Mouse (Mus musculus) hindbrain, embryonic 13.5 days (tissue): ENCODE measurements around the gene Etv2. TPM values are rescaled to one million over a fixed set of nuclear protein-coding genes. Genes with fewer than 3 reads are reported as not detected.
A peak's percentile ranks its signal among the peaks of the same experiment; 100 is the strongest.

Experiments
- ATAC-seq: fragments of 200-750 bp; cut with Nextera tagmentation; 2 replicates; pipeline ENCODE4 v1.8.0; 2017; ENCODE audit warnings: moderate TSS enrichment; ENCODE audit not compliant: low FRiP score
- H3K27ac ChIP-seq: fragments of 300-500 bp; sonication (generic); 2 replicates; pipeline ENCODE4 v1.5.1; 2015; ENCODE audit warnings: inconsistent platforms, mild to moderate bottlenecking, moderate library complexity
- H3K27me3 ChIP-seq: fragments of 300-500 bp; sonication (generic); 2 replicates; pipeline ENCODE4 v1.6.1; 2015; ENCODE audit warnings: mild to moderate bottlenecking, inconsistent platforms
- H3K36me3 ChIP-seq: fragments of 300-500 bp; sonication (generic); 2 replicates; pipeline ENCODE4 v1.6.1; 2015; ENCODE audit warnings: mild to moderate bottlenecking, inconsistent platforms
- H3K4me1 ChIP-seq: fragments of 300-500 bp; sonication (generic); replicated peaks from 2 replicates; pipeline ENCODE4 v1.6.1; 2015; ENCODE audit warnings: inconsistent platforms
- H3K4me2 ChIP-seq: fragments of 300-500 bp; sonication (generic); 2 replicates; pipeline ENCODE4 v1.6.1; 2015; ENCODE audit warnings: inconsistent platforms, mild to moderate bottlenecking, moderate library complexity
- H3K4me3 ChIP-seq: fragments of 300-500 bp; sonication (generic); 2 replicates; pipeline ENCODE4 v1.5.1; 2015; ENCODE audit warnings: mild to moderate bottlenecking, inconsistent platforms
- H3K9ac ChIP-seq: fragments of 300-500 bp; sonication (generic); 2 replicates; pipeline ENCODE4 v1.6.1; 2015; ENCODE audit warnings: mild to moderate bottlenecking, inconsistent platforms
- H3K9me3 ChIP-seq: fragments of 300-500 bp; sonication (generic); 2 replicates; pipeline ENCODE4 v1.6.1; 2016; ENCODE audit warnings: inconsistent platforms
- WGBS: fragments of 180-500 bp; shearing (Covaris S2); methylation state at CpG from one replicate; pipeline ENCODE4 v1.1.7; 2015; 5-methylcytosine and 5-hydroxymethylcytosine counted together
- polyA plus RNA-seq: library from polyadenylated mRNA; unstranded; fragments of >200 nt; fragmentation: Nextera tagmentation; extraction: Ambion mirVana; gene quantifications from 2 replicates; pipeline ENCODE4 v1.2.1, GENCODE M21; 2015

Etv2 gene
- not detected in 2 replicates for polyA plus RNA-seq

- Histone ChIP-seq H3K9ac (no peak within 1 kb of the TSS), H3K4me3 (peak within 1 kb of the TSS; percentile 22), H3K36me3 (peaks cover 11% of the 10 kb centered on the region), H3K4me2 (no peak within 1 kb of the TSS), H3K4me1 (peaks cover 5% of the 10 kb centered on the region), H3K27me3 (peaks cover 89% of the 10 kb centered on the region), H3K9me3 (no peaks in the 10 kb centered on the region), H3K27ac (no peak within 1 kb of the TSS)
- WGBS, result 2% methylated on average over 5 of the region's 5 CpGs
- no peak for ATAC-seq
These were observed at the start of gene Etv2 for GRCm38 (mm10) chr7:30635752-30636151. TSS of gene Etv2 (minus strand) at chr7:30635852.

- no peak for ATAC-seq
- Histone ChIP-seq H3K9ac (no peak overlapping the region), H3K27ac (no peak overlapping the region), H3K36me3 (no peaks in the 10 kb centered on the region), H3K4me1 (no peaks in the 10 kb centered on the region), H3K9me3 (no peaks in the 10 kb centered on the region), H3K4me2 (no peak overlapping the region), H3K4me3 (no peak overlapping the region), H3K27me3 (peaks cover 27% of the 10 kb centered on the region)
- 86% methylated on average over 2 of the region's 2 CpGs for WGBS
These were observed 47.8 kb upstream of the Etv2 start for GRCm38 (mm10) chr7:30683425-30683824.

DNA sequence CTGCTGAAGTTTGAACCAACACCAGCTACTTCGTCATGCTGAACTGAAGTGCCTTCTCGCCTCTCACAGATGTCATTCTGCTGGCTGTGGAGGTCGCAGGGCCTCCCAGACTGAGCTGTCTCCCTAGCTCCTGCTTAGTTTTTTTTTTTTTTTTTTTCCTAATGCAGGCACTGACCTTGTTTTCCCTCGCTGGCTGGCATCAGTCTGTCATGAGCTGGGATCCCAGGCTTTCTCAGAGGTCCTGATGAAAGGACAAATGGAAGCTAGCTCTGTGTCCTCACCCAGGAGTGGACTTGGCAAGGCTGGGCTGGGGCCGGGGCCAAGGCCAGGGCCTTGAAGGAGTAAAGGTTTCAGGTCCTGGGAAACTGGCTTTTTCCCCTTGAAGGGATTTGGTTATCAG lies 46.2 kb upstream of the Etv2 start:
- H3K9me3 ChIP-seq, result no peaks in the 10 kb centered on the region
- peaks cover 12% of the 10 kb centered on the region for H3K27me3 ChIP-seq
- H3K27ac ChIP-seq, result no peak overlapping the region
- H3K9ac ChIP-seq, result no peak overlapping the region
- H3K4me2 ChIP-seq, result no peak overlapping the region
- no peak for ATAC-seq
- no peak overlapping the region for H3K4me3 ChIP-seq
- no peaks in the 10 kb centered on the region for H3K4me1 ChIP-seq
- WGBS, result 73% methylated on average over 5 of the region's 5 CpGs
- H3K36me3 ChIP-seq, result no peaks in the 10 kb centered on the region

DNA sequence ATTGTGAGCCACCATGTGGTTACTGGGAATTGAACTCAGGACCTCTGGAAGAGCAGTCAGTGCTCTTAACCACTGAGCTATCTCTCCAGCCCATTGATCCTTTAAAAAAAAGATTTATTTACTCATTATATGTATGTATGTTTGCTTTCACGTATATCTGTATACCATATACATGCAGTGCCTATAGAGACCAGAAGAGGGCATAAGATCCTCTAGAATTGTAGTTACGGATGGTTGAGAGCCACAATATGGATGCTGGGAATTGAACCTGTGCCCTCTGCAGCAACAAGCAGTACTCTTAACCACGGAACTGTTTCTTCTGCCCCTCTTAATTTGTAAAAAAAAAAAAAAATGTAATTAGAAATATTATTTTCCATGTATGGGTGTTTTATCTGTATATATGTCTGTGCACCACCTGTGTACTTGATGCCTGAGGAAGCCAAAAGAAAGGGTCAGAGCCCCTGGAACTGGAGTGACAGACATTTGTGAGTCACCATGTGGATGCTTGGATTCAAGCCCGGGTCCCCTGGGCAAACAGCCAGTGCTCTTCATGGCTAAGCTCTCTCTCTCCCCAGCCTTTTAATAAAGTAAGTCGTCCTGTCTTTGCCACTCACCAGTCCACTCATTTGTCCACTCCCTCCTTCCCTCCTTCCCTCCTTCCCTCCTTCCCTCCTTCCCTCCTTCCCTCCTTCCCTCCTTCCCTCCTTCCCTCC lies 42.8 kb upstream of the Etv2 start:
- H3K27me3 ChIP-seq, result peaks cover 11% of the 10 kb centered on the region
- no peak overlapping the region for H3K4me3 ChIP-seq
- no peaks in the 10 kb centered on the region for H3K36me3 ChIP-seq
- no peak overlapping the region for H3K27ac ChIP-seq
- H3K4me1 ChIP-seq, result no peaks in the 10 kb centered on the region
- no peaks in the 10 kb centered on the region for H3K9me3 ChIP-seq
- no peak overlapping the region for H3K4me2 ChIP-seq
- WGBS, result 72% methylated on average over 5 of the region's 5 CpGs
- H3K9ac ChIP-seq, result no peak overlapping the region
- ATAC-seq, result no peak

GRCm38 (mm10) chr7:30671480-30671879 lies 35.8 kb upstream of the Etv2 start, which contains the start of gene Pmis2:
TSS of gene Pmis2 (minus strand) at chr7:30671605.
- Histone ChIP-seq H3K27me3 (peaks cover 8% of the 10 kb centered on the region; the same call in 1 of the 2 replicates), H3K9ac (no peak within 1 kb of the TSS), H3K4me1 (no peaks in the 10 kb centered on the region), H3K4me3 (no peak within 1 kb of the TSS), H3K27ac (no peak within 1 kb of the TSS), H3K36me3 (no peaks in the 10 kb centered on the region), H3K4me2 (no peak within 1 kb of the TSS), H3K9me3 (no peaks in the 10 kb centered on the region)
- no peak for ATAC-seq
- 76% methylated on average over 9 of the region's 9 CpGs for WGBS

DNA sequence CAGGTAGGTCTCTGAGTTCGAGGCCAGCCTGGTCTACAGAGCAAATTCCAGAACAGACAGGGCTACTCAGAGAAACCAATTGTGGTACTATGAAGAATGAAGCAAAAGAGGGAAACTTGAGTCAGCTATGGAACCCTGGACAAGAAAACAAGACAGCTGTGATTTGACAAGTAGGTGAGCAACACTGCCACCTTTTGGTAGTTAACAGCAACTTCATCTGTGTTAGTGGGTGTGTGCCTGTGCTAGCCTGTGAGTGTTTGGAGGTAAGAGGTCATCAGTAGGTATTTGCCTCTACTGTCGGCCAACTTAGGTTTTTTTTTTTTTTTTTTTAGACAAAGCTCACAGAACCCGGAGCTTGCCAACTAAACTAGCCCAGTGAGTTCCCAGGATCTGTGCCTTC lies 33.6 kb upstream of the Etv2 start:
- Histone ChIP-seq H3K4me3 (no peak overlapping the region), H3K4me1 (peaks cover 11% of the 10 kb centered on the region), H3K27me3 (peaks cover 4% of the 10 kb centered on the region; the same call in 1 of the 2 replicates), H3K4me2 (no peak overlapping the region), H3K9ac (no peak overlapping the region), H3K27ac (no peak overlapping the region), H3K36me3 (no peaks in the 10 kb centered on the region), H3K9me3 (no peaks in the 10 kb centered on the region)
- ATAC-seq, result no peak
- WGBS, result 41% methylated on average over 3 of the region's 3 CpGs

GRCm38 (mm10) chr7:30665321-30665720 lies 29.7 kb upstream of the Etv2 start:
- peak overlapping the region; percentile 74 for H3K9ac ChIP-seq
- H3K4me1 ChIP-seq, result peaks cover 14% of the 10 kb centered on the region
- H3K27me3 ChIP-seq, result peaks cover 4% of the 10 kb centered on the region; the same call in 1 of the 2 replicates
- H3K9me3 ChIP-seq, result no peaks in the 10 kb centered on the region
- ATAC-seq, result peak; percentile 74
- peak overlapping the region; percentile 63 for H3K4me3 ChIP-seq
- peaks cover 14% of the 10 kb centered on the region for H3K36me3 ChIP-seq
- H3K27ac ChIP-seq, result peak overlapping the region; percentile 84
- H3K4me2 ChIP-seq, result peak overlapping the region; percentile 78
- WGBS, result 4% methylated on average over 11 of the region's 11 CpGs

DNA sequence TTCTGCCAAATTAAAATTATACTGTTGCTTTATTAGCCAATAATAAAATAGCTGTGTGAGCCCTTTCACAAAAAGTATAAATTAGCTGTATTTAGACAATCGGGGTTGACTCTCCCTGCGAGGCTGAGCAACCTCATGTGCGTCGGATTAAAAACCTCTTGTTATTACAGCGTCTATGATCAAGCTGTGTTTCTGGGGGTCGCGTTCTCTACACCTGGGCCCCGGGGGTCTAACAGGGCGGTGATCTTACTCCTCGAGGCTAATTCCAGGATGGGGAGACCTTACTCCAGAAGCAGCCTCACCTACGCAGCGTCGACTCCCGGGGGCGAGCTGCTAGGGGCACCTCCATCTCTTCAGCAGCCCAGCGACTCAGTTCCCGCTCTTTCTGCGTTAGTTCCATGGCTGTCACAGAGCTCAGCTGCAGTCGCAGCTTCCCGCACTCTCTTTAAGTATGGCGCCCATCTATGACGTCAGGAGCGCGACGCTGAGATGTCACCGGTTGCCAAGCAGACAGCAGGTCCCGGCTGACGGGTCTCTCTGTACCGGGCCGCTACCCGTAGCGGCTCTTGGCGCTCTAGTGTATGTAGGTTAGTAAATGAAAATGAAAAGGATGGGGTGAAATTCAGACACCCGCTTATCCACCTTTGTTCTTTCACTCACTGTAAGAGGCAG lies 29.0 kb upstream of the Etv2 start, which contains the start of gene Haus5:
Gene Haus5, minus strand, starts transcription at position 466 of the 672 bp plus-strand sequence.
- H3K4me1 ChIP-seq, result peaks cover 14% of the 10 kb centered on the region
- H3K4me2 ChIP-seq, result peak within 1 kb of the TSS; percentile 78
- peaks cover 4% of the 10 kb centered on the region; the same call in 1 of the 2 replicates for H3K27me3 ChIP-seq
- peak; percentile 96 for ATAC-seq
- 1% methylated on average over 34 of the region's 34 CpGs for WGBS
- H3K9ac ChIP-seq, result peak within 1 kb of the TSS; percentile 74
- H3K27ac ChIP-seq, result peak within 1 kb of the TSS; percentile 84
- H3K4me3 ChIP-seq, result peak within 1 kb of the TSS; percentile 63
- H3K9me3 ChIP-seq, result no peaks in the 10 kb centered on the region
- H3K36me3 ChIP-seq, result peaks cover 20% of the 10 kb centered on the region

GRCm38 (mm10) chr7:30649591-30650540 lies 14.2 kb upstream of the Etv2 start, which contains the start of gene Rbm42:
TSS of gene Rbm42 (minus strand) at chr7:30650317.
- peak; percentile 99 for ATAC-seq
- WGBS, result 1% methylated on average over 59 of the region's 59 CpGs
- H3K36me3 ChIP-seq, result peaks cover 51% of the 10 kb centered on the region

GRCm38 (mm10) chr7:30639083-30639482 lies 3.4 kb upstream of the Etv2 start:
- Histone ChIP-seq H3K4me1 (peaks cover 5% of the 10 kb centered on the region), H3K36me3 (peaks cover 44% of the 10 kb centered on the region), H3K9me3 (no peaks in the 10 kb centered on the region), H3K4me2 (no peak overlapping the region), H3K27ac (no peak overlapping the region), H3K9ac (no peak overlapping the region), H3K4me3 (no peak overlapping the region), H3K27me3 (peaks cover 57% of the 10 kb centered on the region)
- no peak for ATAC-seq
- 21% methylated on average over 4 of the region's 4 CpGs for WGBS

More at GRCm38 (mm10) chr7:30649591-30650540, 14.2 kb upstream of the Etv2 start, which contains the start of gene Rbm42:
- H3K9ac ChIP-seq, result peak within 1 kb of the TSS; percentile 96
- peak within 1 kb of the TSS; percentile 85 for H3K27ac ChIP-seq
- H3K9me3 ChIP-seq, result no peaks in the 10 kb centered on the region
- H3K27me3 ChIP-seq, result no peaks in the 10 kb centered on the region
- H3K4me3 ChIP-seq, result peak within 1 kb of the TSS; percentile 91
- peak within 1 kb of the TSS; percentile 92 for H3K4me2 ChIP-seq
- peaks cover 19% of the 10 kb centered on the region for H3K4me1 ChIP-seq

- peaks cover 5% of the 10 kb centered on the region for H3K4me1 ChIP-seq
- H3K27me3 ChIP-seq, result peaks cover 83% of the 10 kb centered on the region
- ATAC-seq, result no peak
- WGBS, result 32% methylated on average over 11 of the region's 11 CpGs
- H3K4me3 ChIP-seq, result no peak overlapping the region
- H3K4me2 ChIP-seq, result no peak overlapping the region
- no peak overlapping the region for H3K27ac ChIP-seq
- H3K36me3 ChIP-seq, result peaks cover 17% of the 10 kb centered on the region
- H3K9ac ChIP-seq, result no peak overlapping the region
- no peaks in the 10 kb centered on the region for H3K9me3 ChIP-seq
These were observed 743 bp upstream of the Etv2 start for GRCm38 (mm10) chr7:30636395-30636794.
